Mouse (Mus musculus) MEL (cell line): ENCODE data around the gene Nr2c2. TPM values are rescaled to one million over a fixed set of nuclear protein-coding genes. Genes with fewer than 3 reads are reported as not detected.
A peak's percentile ranks its signal among the peaks of the same experiment; 100 is the strongest.

Experiments
- DNase-seq: peaks from one replicate; pipeline ENCODE4 v3.0.0; 2011; ENCODE audit warnings: low read depth, low spot score
- H3K27ac ChIP-seq: 2 replicates; pipeline ENCODE4 v1.5.1; 2012; ENCODE audit warnings: low read depth, mild to moderate bottlenecking, control low read depth, low read length, moderate library complexity; ENCODE audit not compliant: control insufficient read depth
- H3K27me3 ChIP-seq, 2 experiments: fragments of 150-350 bp in 1 of 2; sonication (generic) in 1 of 2; 2 replicates each; pipeline ENCODE4 v1.6.1; 2012; ENCODE audit warnings: low read length in 2 of 2, mild to moderate bottlenecking in 2 of 2, improper control_type of control experiment in 1 of 2, moderate library complexity in 1 of 2; ENCODE audit not compliant: insufficient read depth in 2 of 2, control insufficient read depth in 1 of 2
- H3K36me3 ChIP-seq, 2 experiments: 2 replicates each; pipeline ENCODE4 v1.6.1; 2012 to 2014; ENCODE audit warnings: low read length in 2 of 2, improper control_type of control experiment in 1 of 2, inconsistent platforms in 1 of 2, mild to moderate bottlenecking in 1 of 2; ENCODE audit not compliant: insufficient read depth in 2 of 2, control insufficient read depth in 1 of 2
- H3K4me1 ChIP-seq, 2 experiments: fragments of 150-350 bp in 1 of 2; sonication (generic) in 1 of 2; 2 replicates each; pipeline ENCODE4 v1.6.1; 2012; ENCODE audit warnings: low read length in 2 of 2, improper control_type of control experiment in 1 of 2, mild to moderate bottlenecking in 1 of 2; ENCODE audit not compliant: insufficient read depth in 2 of 2, control insufficient read depth in 1 of 2
- H3K4me3 ChIP-seq, 2 experiments: fragments of 150-350 bp in 1 of 2; sonication (generic) in 1 of 2; 2 replicates each; pipeline ENCODE4 v1.5.1; 2012; ENCODE audit warnings: low read depth in 2 of 2, low read length in 2 of 2, mild to moderate bottlenecking in 2 of 2, moderate library complexity in 2 of 2, control low read depth in 1 of 2, improper control_type of control experiment in 1 of 2; ENCODE audit not compliant: control insufficient read depth in 1 of 2, insufficient read depth in 1 of 2
- H3K79me2 ChIP-seq: 2 replicates; pipeline ENCODE4 v1.6.1; 2012; ENCODE audit warnings: mild to moderate bottlenecking, low read length, moderate library complexity; ENCODE audit not compliant: control insufficient read depth, poor library complexity, insufficient read depth
- H3K9ac ChIP-seq: 2 replicates; pipeline ENCODE4 v1.6.1; 2012; ENCODE audit warnings: low read depth, mild to moderate bottlenecking, control low read depth, low read length, moderate library complexity; ENCODE audit not compliant: control insufficient read depth, poor library complexity, severe bottlenecking
- H3K9me3 ChIP-seq: fragments of 150-350 bp; sonication (generic); replicated peaks from 2 replicates; pipeline ENCODE4 v1.6.1; 2012; ENCODE audit warnings: mild to moderate bottlenecking, low read length, improper control_type of control experiment, moderate library complexity; ENCODE audit not compliant: insufficient read depth
- CHD1 ChIP-seq: IDR thresholded peaks from 2 replicates; pipeline ENCODE4 v1.6.1; 2012; ENCODE audit warnings: low read depth, mild to moderate bottlenecking, inconsistent platforms, low read length, improper control_type of control experiment
- CHD2 ChIP-seq: IDR thresholded peaks from 2 replicates; pipeline ENCODE4 v1.6.1; 2011; ENCODE audit warnings: low read length, improper control_type of control experiment
- E2F4 ChIP-seq: IDR thresholded peaks from 2 replicates; pipeline ENCODE4 v1.6.1; 2011; ENCODE audit warnings: low read depth, low read length, improper control_type of control experiment, borderline replicate concordance
- ELF1 ChIP-seq: IDR thresholded peaks from 2 replicates; pipeline ENCODE4 v1.6.1; 2014; ENCODE audit warnings: low read depth, mild to moderate bottlenecking, inconsistent platforms, low read length, improper control_type of control experiment, moderate library complexity
- EP300 ChIP-seq, 2 experiments: IDR thresholded peaks; 2 replicates each; pipeline ENCODE4 v1.6.1; 2011; ENCODE audit warnings: improper control_type of control experiment in 2 of 2, low read length in 2 of 2, low read depth in 1 of 2, mild to moderate bottlenecking in 1 of 2
- ETS1 ChIP-seq: IDR thresholded peaks from 2 replicates; pipeline ENCODE4 v1.6.1; 2012; ENCODE audit warnings: low read depth, mild to moderate bottlenecking, inconsistent platforms, low read length, improper control_type of control experiment, moderate library complexity
- GABPA ChIP-seq: IDR thresholded peaks from 2 replicates; pipeline ENCODE4 v1.6.1; 2012; ENCODE audit warnings: low read depth, mild to moderate bottlenecking, inconsistent platforms, low read length, improper control_type of control experiment, moderate library complexity
- GATA1 ChIP-seq: IDR thresholded peaks from 2 replicates; pipeline ENCODE4 v1.6.1; 2011; ENCODE audit warnings: low read depth, low read length, improper control_type of control experiment
- HCFC1 ChIP-seq: IDR thresholded peaks from 2 replicates; pipeline ENCODE4 v1.6.1; 2012; ENCODE audit warnings: low read depth, mild to moderate bottlenecking, inconsistent platforms, low read length, improper control_type of control experiment, moderate library complexity
- JUND ChIP-seq: IDR thresholded peaks from 2 replicates; pipeline ENCODE4 v1.6.1; 2011; ENCODE audit warnings: low read depth, mild to moderate bottlenecking, improper control_type of control experiment, low read length
- KAT2A ChIP-seq: conservative IDR thresholded peaks from 2 replicates; pipeline ENCODE4 v1.6.1; 2012; ENCODE audit warnings: low read depth, low read length, improper control_type of control experiment, inconsistent platforms
- MAX ChIP-seq: IDR thresholded peaks from 2 replicates; pipeline ENCODE4 v1.6.1; 2011; ENCODE audit warnings: low read length, improper control_type of control experiment
- MAZ ChIP-seq: IDR thresholded peaks from 2 replicates; pipeline ENCODE4 v1.6.1; 2012; ENCODE audit warnings: low read depth, mild to moderate bottlenecking, inconsistent platforms, low read length, improper control_type of control experiment
- MEF2A ChIP-seq: IDR thresholded peaks from 2 replicates; pipeline ENCODE4 v1.6.1; 2014; ENCODE audit warnings: low read depth, mild to moderate bottlenecking, inconsistent platforms, low read length, improper control_type of control experiment; ENCODE audit not compliant: poor library complexity, insufficient replicate concordance, severe bottlenecking; ENCODE audit errors: extremely low read depth
- MXI1 ChIP-seq: IDR thresholded peaks from 2 replicates; pipeline ENCODE4 v1.6.1; 2011; ENCODE audit warnings: mild to moderate bottlenecking, low read depth, low read length, improper control_type of control experiment
- MYC ChIP-seq: IDR thresholded peaks from 2 replicates; pipeline ENCODE4 v1.6.1; 2011; ENCODE audit warnings: low read depth, mild to moderate bottlenecking, low read length, improper control_type of control experiment, moderate library complexity
- NELFE ChIP-seq: IDR thresholded peaks from 2 replicates; pipeline ENCODE4 v1.6.1; 2011; ENCODE audit warnings: low read depth, low read length, improper control_type of control experiment
- NRF1 ChIP-seq: IDR thresholded peaks from 2 replicates; pipeline ENCODE4 v1.6.1; 2014; ENCODE audit warnings: low read depth, mild to moderate bottlenecking, inconsistent platforms, low read length, improper control_type of control experiment, moderate library complexity; ENCODE audit not compliant: poor library complexity, insufficient read depth, severe bottlenecking
- POLR2A ChIP-seq, 2 experiments: IDR thresholded peaks; 2 replicates each; pipeline ENCODE4 v1.6.1; 2011 to 2012; ENCODE audit warnings: low read length in 2 of 2, mild to moderate bottlenecking in 2 of 2, control low read depth in 1 of 2, improper control_type of control experiment in 1 of 2, low read depth in 1 of 2, moderate library complexity in 1 of 2; ENCODE audit not compliant: control insufficient read depth in 1 of 2, insufficient read depth in 1 of 2, poor library complexity in 1 of 2
- POLR2AphosphoS2 ChIP-seq: IDR thresholded peaks from 2 replicates; pipeline ENCODE4 v1.6.1; 2011; ENCODE audit warnings: low read length, improper control_type of control experiment
- POLR2AphosphoS5 ChIP-seq: IDR thresholded peaks from 2 replicates; pipeline ENCODE4 v1.6.1; 2012; ENCODE audit warnings: low read depth, borderline replicate concordance, mild to moderate bottlenecking, inconsistent platforms, low read length, moderate library complexity, mixed read lengths
- RAD21 ChIP-seq: IDR thresholded peaks from 2 replicates; pipeline ENCODE4 v1.6.1; 2011; ENCODE audit warnings: mild to moderate bottlenecking, low read depth, low read length, improper control_type of control experiment
- SIN3A ChIP-seq: IDR thresholded peaks from 2 replicates; pipeline ENCODE4 v1.6.1; 2012; ENCODE audit warnings: low read length, improper control_type of control experiment, inconsistent platforms
- TAL1 ChIP-seq: IDR thresholded peaks from 2 replicates; pipeline ENCODE4 v1.6.1; 2012; ENCODE audit warnings: mild to moderate bottlenecking, inconsistent platforms, low read length, moderate library complexity, mixed read lengths
- TBP ChIP-seq: IDR thresholded peaks from 2 replicates; pipeline ENCODE4 v1.8.0; 2011; ENCODE audit warnings: low read depth, low read length, improper control_type of control experiment
- TCF12 ChIP-seq: IDR thresholded peaks from 2 replicates; pipeline ENCODE4 v1.6.1; 2014; ENCODE audit warnings: low read depth, mild to moderate bottlenecking, inconsistent platforms, low read length, improper control_type of control experiment, moderate library complexity
- UBTF ChIP-seq: IDR thresholded peaks from 2 replicates; pipeline ENCODE4 v1.6.1; 2012; ENCODE audit warnings: low read depth, mild to moderate bottlenecking, inconsistent platforms, low read length, improper control_type of control experiment, moderate library complexity, borderline replicate concordance; ENCODE audit not compliant: insufficient read depth
- USF1 ChIP-seq: IDR thresholded peaks from 2 replicates; pipeline ENCODE4 v1.6.1; 2014; ENCODE audit warnings: low read depth, mild to moderate bottlenecking, inconsistent platforms, low read length, improper control_type of control experiment, moderate library complexity
- ZC3H11A ChIP-seq: IDR thresholded peaks from 2 replicates; pipeline ENCODE4 v1.6.1; 2012; ENCODE audit warnings: low read depth, mild to moderate bottlenecking, inconsistent platforms, low read length, improper control_type of control experiment
- ZKSCAN1 ChIP-seq: IDR thresholded peaks from 2 replicates; pipeline ENCODE4 v1.6.1; 2012; ENCODE audit warnings: low read depth, mild to moderate bottlenecking, inconsistent platforms, low read length, improper control_type of control experiment, moderate library complexity
- ZNF384 ChIP-seq: IDR thresholded peaks from 2 replicates; pipeline ENCODE4 v1.6.1; 2012; ENCODE audit warnings: low read depth, mild to moderate bottlenecking, inconsistent platforms, low read length, improper control_type of control experiment
- polyA plus RNA-seq, 2 experiments: library from polyadenylated mRNA; stranded (reverse) in 1 of 2; unstranded in 1 of 2; fragments of >175 nt in 1 of 2; fragments of >200 nt in 1 of 2; gene quantifications; 2 replicates each; pipeline versions ENCODE4 v1.2.1 to v1.2.4; 2012; ENCODE audit warnings: low replicate concordance in 2 of 2, low read depth in 1 of 2; ENCODE audit not compliant: insufficient read length in 2 of 2, insufficient read depth in 1 of 2, missing spikeins in 1 of 2
- total RNA-seq: library from RNA; depleted of rRNA; stranded (reverse); fragments of 300-350 nt; gene quantifications from 2 replicates; pipeline ENCODE4 v1.2.3, GENCODE M21; 2012

Gene Nr2c2
- total and polyA plus RNA-seq, 3 experiments: 12.1 to 17.0 TPM; not detected in 1

DNA sequence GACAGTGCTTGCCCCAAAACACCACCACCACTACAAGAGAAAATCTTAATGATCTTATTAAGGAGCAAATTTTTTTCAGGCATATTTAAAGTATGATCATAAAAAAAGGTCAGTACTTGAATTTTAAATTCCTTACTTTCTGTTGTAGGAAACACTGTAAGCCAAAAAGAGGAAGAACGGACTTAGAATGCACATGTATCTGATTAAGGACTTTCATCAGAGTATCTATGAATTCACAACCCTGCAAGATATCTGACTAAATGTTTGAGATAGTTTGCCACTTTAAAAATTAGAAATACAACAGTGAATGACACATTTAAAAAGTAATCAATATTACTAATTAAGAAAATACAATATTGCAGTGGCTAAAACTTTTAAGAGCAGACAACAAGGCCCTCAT is 85.3 kb downstream of the Nr2c2 start:
- H3K9ac ChIP-seq: no peak overlapping the region
- peaks cover 16 to 18% of the 10 kb centered on the region in 2 experiments for H3K4me1 ChIP-seq
- H3K27me3 ChIP-seq: no peaks in the 10 kb centered on the region
- H3K4me3 ChIP-seq: no peak overlapping the region
- DNase-seq: peak; percentile 35
- H3K36me3 ChIP-seq: peaks cover 8 to 30% of the 10 kb centered on the region in 2 experiments
- 0 out of 2 replicates have a peak overlapping the region, but pooled peaks have one; percentile 29 for H3K27ac ChIP-seq
- peak; percentile 57; the same call in 1 of the 2 replicates for TF ChIP-seq MYC
- TF ChIP-seq EP300 (IDR thresholded peaks at IDR 0.05; ENCODE audit: low read depth in 1 of 2, low read length in 2 of 2): peak in 1 of 2 experiments; percentile 59; a peak in 1 of 4 replicates
- peak; percentile 48; the same call in 1 of the 2 replicates for TF ChIP-seq GATA1
- no peak for TF ChIP-seq CHD1
- H3K9me3 ChIP-seq: no peaks in the 10 kb centered on the region
- H3K79me2 ChIP-seq: peaks cover 11% of the 10 kb centered on the region

DNA sequence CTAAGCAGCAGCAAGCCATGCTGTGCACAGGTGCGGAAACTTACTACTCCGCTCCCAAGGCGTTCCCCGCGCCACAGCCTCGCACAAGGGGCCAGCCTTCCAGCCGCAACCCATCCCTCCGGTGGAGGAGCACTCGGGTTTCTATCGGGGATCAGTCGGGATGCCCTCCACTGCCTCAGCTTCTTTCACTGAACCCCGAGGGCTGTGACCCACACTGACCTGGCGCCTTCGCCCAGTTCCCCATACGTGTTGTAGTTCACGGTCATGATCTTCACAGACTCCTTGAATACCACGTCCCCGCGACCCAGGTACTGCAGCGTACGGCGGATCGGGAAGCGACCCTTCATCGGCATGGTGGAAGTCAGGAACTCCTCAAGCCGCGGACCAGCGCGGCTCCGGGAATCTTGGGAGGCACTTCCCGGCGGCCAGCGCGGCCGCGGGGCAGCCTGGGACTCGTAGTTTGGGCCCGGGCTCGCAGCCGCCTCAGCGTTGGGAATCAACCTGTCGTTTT is 92.5 kb downstream of the Nr2c2 start, which contains the start of gene Mrps25:
Gene Mrps25, minus strand, starts transcription at position 413 of the 511 bp plus-strand sequence.
- Histone ChIP-seq H3K4me3 (peak within 1 kb of the TSS; percentile 81 to 96), H3K9ac (peak within 1 kb of the TSS; percentile 89), H3K9me3 (no peaks in the 10 kb centered on the region), H3K27me3 (no peaks in the 10 kb centered on the region)
- TF ChIP-seq CHD2 (no peak), POLR2AphosphoS5 (no peak), TCF12 (peak; percentile 47; the same call in 1 of the 2 replicates), TAL1 (no peak), ZKSCAN1 (no peak), CHD1 (no peak), KAT2A (peak; percentile 95), GABPA (no peak), NELFE (peak; percentile 81), POLR2A (IDR thresholded peaks at IDR 0.05; ENCODE audit: control insufficient read depth in 1 of 2, insufficient read depth in 1 of 2, low read depth in 1 of 2, low read length in 2 of 2, poor library complexity in 1 of 2) (peak; percentile 91 to 92), MXI1 (peak; percentile 55), MYC (no peak), MEF2A (no peak), ZC3H11A (no peak), POLR2AphosphoS2 (peak; percentile 90), MAZ (no peak), NRF1 (no peak), E2F4 (no peak), RAD21 (no peak), EP300 (IDR thresholded peaks at IDR 0.05; ENCODE audit: low read depth in 1 of 2, low read length in 2 of 2) (no peak), JUND (no peak), HCFC1 (peak; percentile 100), SIN3A (peak; percentile 75; the same call in 1 of the 2 replicates), ETS1 (no peak), ZNF384 (no peak), ELF1 (0 out of 2 replicates have a peak, but pooled peaks have one; percentile 38), USF1 (no peak), TBP (peak; percentile 62), UBTF (no peak), MAX (peak; percentile 24; the same call in 1 of the 2 replicates)
- TF ChIP-seq, all 39 proteins: peak for 11
- Histone ChIP-seq H3K4me1 (peaks cover 9 to 25% of the 10 kb centered on the region in 2 experiments), H3K27ac (peak within 1 kb of the TSS; percentile 60), H3K79me2 (peaks cover 35% of the 10 kb centered on the region), H3K36me3 (peaks cover 0 to 32% of the 10 kb centered on the region in 2 experiments; a peak in 3 of 4 replicates)
- DNase-seq: peak; percentile 78
